Mouse (Mus musculus): ENCODE data around the gene Fut1. TPM values are rescaled to one million over a fixed set of nuclear protein-coding genes. Genes with fewer than 3 reads are reported as not detected.
A peak's percentile ranks its signal among the peaks of the same experiment; 100 is the strongest.

The Fut1 gene
- total RNA-seq, 2 experiments from 2014 or later = not detected

DNA sequence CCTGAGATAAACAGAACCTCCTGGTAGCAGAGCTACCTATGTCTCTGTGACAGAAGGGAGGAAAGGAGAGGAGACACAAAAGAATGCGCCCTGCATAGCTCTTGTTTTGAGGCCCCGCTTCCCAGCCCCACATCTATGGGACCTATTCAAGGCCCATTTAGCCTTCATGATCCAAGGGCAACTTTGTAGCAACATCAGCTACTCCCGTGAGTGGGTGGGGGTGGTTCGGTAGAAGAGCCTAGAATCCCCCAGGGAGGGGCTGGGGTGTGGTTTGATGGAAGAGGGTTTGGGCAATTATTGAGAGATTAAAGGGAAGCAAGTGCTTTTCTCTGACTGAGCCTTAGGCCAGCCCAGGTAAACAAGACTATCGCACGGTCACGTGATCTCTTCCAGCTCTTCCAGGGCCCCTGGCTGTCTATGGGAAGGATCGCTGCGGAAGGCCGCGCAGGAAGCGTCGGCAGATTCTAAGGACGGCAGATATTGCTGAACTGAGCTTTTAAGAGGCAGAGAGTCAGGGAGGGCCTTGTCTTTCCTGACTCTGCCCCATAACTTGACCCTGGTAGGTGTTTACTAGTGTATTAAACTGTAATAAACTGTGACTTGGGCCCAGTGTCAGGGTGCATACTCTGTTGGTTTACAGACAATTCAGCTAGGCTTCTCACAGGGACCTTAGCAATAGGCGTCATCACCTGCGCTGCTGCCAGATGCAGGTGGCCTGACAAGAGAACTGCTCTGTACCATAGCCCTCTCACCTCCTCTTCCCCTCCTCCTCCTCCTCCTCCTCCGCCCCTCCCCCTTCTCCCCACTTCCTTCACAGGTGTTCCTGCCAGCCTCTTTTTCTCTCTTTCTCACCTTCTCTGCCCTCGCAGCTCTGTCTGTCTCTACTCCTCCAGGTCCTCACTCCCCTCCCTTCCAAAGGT, 17.9 kb upstream of the Fut1 start:
- no peak for DNase-seq (ENCODE audit: low spot score in 2 of 2)

DNA sequence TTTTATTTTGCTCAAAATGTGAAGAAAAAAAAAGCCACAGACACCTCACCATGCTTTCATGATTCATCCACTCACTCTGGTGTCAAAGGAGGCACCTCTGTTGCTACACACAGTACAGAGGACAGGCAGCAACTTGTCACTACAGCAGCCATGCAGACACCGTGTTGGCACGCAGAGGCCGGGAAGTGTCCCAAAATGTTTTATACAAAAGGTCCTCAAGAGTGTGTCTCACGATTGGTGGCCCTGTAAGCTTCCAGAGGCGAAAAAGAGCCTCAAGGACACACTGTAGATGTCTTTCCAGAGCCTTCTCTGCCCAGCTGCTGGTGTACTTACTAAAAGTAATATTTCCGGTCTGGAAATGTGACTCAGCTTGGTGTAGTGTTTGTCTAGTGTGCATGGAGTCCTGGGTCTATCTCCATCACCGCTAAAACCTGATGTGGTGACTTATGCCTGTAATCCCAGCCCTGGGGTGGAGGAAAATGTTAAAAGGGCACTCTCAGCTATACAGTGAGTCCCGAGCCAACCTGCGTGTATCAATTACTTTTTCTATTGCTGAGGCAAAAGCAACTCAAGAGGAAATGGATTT, 11.3 kb upstream of the Fut1 start:
- no peak for DNase-seq (ENCODE audit: low spot score in 2 of 2)

DNA sequence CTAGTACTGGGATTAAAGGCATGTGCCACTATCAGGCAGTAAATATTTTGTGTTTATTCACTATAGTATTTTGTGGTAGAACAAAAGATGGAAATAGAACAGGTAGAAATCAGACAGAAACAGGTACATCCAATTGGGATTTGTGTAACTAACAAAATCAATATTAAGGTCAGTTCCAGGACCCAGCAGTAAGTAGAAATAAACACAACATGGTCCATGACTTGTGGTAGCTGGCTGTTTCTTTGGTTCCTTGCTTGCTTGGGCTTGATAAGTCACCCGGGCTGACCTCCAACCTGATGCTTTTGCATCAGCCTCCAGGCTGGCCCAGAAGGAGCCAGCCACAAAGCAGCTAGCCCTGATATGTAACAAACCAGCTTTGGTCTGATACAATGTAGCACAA, 7.6 kb upstream of the Fut1 start:
- DNase-seq (ENCODE audit: low spot score in 2 of 2) = no peak

DNA sequence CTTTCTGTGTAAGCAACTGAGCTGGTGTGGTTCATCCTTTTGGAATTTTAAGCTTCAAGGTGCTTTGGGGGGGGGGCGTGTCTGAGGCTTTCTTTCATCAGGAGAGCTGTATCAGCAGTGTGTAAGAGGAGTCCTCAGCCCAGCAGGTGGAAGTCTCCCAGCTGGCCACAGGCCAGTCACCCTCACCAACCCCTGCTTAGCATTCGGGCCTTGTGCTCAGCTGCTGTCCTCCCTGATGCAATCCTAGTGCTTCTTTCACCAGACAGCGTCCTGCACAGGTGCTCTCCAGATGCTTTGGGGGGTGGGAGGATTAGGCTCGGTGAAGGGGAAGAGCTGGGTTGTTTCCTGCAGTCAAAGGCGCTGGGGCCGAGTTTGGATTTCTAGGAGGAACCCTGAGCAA, 812 bp upstream of the Fut1 start:
- no peak for DNase-seq (ENCODE audit: low spot score in 2 of 2)

DNA sequence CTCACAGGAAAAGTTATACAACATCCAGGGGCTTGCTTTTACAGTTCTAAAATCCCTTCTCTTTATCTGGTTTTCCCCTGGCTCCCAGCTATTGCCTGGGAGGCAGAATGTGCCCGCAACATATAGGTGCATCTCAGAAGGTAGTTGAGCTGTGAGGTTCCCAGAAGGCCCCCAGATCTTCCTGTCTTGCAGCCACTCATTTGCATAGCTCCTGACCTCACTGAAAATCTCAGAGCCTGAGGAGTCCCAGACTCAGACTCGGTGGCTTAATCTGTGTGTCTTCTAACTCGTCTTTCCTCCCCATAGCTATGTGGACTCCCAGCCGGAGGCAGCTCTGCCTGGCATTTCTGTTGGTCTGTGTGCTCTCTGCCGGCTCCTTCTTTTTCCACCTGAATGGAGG, 1.2 kb downstream of the Fut1 start:
- no peak for DNase-seq (ENCODE audit: low spot score in 2 of 2)

DNA sequence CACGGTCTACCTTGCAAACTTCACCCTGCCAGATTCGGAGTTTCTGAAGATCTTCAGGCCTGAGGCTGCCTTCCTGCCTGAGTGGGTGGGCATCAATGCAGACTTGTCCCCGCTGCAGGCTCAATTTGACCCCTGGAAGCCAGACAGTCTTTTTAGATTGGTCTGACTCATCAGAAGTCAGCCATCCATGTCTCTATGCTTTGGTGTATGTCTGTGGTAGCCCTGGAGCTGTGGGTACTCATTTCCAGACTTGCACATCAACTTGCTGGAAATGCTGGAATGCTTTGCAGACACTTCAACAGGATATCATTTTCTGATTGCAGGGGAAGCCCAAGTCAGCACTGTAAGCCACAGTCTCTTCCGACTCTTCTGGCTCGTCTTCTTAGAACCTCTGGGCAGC, 2.5 kb downstream of the Fut1 start:
- DNase-seq (ENCODE audit: low spot score in 2 of 2) = no peak

DNA sequence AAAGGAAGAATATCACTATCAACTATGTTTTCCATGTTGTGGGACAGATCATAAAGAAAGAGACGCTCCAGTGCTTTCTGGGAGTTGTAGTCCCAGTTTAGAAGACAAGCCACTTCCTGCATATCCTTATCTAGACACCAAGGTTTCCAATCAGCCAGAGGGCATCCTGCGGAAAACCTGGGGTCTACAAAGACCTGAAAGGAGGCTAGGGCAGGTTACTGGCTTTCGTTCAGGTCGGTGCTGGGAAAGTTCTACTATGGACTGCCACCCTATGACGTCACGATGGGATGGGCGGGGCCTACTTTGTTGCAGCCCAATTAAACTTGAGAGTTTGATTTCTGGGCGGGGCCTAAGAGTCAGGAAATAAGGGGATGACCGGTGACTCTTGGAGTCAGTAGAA, 4.4 kb downstream of the Fut1 start, which contains the start of gene Izumo1:
TSS of gene Izumo1 (plus strand) at position 369 of the 400 bp plus-strand sequence.
- no peak for DNase-seq (ENCODE audit: low spot score in 2 of 2)

DNA sequence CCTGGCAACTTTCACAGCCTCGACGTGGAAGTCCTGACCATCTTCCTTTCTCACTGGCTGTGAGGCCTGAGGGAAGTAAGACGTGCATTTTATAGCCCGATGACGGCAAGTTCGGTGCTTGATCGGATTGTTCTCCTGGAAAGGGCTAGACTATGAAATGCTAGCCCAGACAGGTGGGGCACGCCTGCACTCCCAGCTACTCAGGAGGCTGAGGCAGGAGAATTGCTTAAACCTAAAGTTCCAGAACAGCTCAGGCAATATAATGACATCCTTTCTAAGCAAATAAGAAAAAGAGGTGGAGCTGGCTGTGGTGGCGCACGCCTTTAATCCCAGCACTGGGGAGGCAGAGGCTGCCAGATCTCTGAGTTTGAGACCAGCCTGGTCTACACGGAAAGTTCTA, 6.4 kb downstream of the Fut1 start:
- no peak for DNase-seq (ENCODE audit: low spot score in 2 of 2)

DNA sequence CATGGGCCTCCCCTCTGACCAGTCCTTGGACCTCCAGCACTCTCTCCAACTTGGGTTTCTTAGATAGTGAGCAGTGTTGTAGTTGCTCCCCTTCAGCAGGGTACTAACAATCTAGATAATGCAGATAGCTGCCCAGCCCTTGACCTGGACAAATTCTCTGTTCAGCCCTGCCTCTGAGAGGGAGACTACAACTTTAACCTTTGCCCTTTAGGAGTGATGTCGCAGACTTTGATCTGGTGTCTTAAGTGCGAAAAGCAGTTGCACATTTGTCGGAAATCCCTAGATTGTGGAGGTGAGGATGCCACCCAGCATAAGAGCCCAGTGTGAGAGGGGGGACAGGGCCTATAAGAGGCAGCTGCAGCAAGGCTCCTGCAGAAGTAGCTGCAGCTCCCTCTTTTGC, 7.6 kb downstream of the Fut1 start:
- no peak for DNase-seq (ENCODE audit: low spot score in 2 of 2)

DNA sequence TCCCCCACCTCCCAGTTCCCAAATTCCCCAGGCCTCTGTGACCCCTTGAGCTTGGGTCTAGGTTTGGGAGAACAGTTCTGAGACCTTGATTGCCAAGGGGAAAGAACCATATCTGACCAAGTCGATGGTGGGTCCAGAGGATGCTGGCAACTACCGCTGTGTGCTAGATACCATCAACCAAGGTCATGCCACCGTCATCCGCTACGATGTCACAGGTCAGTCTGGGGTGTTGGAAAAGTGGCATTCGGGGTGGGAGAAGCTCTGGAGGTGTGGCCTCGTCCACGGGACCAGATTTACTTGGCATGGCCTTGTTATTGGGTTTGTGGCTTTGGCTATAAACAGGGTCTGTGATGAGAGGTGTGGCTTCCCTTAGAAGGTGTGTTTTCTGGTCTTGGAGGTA, 8.4 kb downstream of the Fut1 start:
- no peak for DNase-seq (ENCODE audit: low spot score in 2 of 2)

DNA sequence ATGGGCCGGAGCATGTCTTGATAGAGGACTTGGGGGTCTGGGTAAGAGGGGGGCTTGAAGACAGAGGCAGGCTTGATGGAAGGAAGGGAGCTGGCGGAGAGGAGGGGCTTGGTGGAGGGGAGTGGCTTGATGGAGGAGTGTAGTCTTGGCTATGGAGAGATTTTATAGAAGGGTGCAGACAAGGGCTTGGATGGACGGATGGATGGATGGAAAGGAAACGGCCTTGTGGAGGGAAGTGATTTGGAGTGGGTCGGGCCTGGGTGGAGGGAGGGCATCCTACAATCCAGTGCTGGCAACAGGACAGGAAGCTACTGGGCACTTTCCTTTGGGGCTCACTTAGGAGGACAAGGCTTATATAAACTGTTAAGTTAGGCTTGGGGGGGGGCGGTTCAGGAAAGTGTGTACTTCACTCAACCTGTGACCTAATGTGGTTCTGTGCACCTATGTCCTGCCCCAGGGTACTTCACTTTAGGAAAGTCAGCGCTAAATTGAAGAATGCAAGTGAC, 9.5 kb downstream of the Fut1 start:
- DNase-seq (ENCODE audit: low spot score in 2 of 2) = no peak

DNA sequence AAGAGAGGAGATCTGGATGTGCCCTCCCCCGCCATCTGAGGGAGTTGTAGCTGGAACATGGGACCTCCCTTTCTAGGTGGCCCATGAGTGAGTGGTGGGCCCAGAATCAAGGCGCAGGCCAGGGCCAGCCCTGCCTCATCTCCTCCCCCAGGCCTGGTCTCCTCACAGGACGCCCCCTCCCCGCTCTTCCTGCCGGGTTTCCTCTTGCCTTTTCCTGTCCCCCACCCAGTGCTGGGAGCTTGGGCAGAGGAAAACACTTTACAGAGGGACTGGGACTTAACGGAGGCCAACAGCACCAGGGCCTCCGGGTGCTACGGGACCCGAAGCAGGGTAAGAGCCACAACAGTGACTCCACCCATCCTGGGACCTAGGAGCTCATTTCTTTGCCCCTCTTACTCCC, 10.2 kb downstream of the Fut1 start, which contains the start of gene Rasip1:
TSS of gene Rasip1 (plus strand) at position 228 of the 400 bp plus-strand sequence.
- no peak for DNase-seq (ENCODE audit: low spot score in 2 of 2)

DNA sequence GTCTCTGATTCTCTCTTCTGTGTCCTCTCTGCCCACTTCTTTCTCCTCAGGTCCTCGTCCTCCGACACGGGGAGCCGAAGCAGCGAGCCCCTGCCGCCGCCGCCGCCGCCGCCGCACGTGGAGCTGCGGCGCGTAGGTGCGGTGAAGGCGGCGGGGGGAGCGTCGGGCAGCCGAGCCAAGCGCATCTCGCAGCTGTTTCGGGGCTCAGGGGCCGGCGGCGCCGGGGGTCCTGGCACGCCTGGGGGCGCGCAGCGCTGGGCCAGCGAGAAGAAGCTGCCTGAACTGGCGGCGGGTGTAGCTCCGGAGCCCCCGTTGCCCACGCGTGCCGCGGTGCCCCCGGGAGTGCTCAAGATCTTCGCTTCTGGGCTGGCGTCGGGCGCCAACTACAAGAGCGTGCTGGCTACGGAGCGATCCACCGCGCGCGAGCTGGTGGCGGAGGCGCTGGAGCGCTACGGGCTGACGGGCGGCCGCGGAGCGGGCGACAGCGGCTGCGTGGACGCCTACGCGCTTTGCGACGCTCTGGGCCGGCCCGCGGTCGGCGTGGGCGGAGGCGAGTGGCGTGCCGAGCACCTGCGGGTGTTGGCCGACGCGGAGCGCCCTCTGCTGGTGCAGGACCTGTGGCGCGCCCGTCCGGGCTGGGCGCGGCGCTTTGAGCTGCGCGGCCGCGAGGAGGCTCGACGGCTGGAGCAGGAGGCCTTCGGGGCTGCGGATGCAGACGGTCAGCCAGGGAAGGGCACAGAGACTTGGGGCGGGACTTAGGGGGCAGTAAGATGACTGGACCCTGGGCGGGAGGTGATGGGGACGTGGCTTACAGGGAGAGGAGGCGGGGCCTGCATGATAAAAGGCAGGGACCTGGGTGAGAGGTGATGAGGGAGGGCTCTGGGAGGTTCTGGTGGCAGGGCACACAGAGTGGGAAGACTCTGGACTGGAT, 11.5 kb downstream of the Fut1 start:
- DNase-seq (ENCODE audit: low spot score in 2 of 2) = peak; percentile 84 to 87

DNA sequence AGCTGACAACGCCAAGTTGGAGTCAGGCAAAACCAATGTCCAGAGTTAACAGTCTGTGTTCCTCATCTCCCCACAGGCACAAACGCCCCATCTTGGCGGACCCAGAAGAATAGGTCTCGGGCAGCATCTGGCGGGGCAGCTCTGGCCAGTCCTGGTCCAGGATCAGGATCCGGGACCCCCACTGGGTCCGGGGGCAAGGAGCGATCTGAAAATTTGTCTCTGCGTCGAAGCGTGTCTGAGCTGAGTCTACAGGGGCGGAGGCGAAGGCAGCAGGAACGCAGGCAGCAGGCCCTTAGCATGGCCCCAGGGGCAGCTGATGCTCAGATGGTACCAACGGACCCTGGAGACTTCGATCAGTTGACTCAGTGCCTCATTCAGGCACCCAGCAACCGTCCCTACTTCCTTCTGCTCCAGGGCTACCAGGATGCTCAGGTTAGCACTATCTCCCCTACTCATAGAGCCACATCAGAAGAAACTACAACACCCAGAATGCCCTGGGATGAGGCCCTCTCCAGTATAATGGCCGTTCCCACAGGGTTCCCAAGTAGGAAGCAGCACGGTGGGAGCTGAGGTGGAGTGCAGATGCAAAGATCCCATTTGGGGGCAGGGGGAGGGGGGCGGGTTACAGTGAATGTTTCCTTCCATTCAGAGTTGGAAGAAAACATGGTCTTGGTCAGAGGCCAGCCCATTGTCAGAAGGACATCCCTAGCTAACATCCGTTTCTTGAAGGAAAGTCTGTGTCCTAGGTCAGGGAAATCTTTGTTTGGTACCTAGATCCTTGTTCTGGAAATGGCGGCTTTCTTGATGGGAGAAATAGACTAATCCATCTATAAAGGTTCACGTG, 13.2 kb downstream of the Fut1 start:
- DNase-seq (ENCODE audit: low spot score in 2 of 2) = no peak

DNA sequence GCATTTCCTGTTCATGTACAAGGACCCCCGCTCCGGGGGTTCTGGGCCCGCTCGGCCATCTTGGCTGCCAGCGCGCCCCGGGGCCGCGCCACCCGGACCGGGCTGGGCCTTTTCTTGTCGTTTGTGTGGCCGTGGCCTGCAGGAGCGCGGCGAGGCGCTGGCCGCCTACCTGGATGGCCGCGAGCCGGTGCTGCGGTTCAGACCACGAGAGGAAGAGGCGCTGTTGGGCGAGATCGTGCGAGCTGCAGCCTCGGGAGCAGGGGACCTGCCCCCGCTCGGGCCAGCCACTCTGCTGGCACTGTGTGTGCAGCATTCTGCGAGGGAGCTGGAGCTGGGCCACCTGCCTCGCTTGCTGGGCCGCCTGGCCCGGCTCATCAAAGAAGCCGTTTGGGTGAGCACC, 15.4 kb downstream of the Fut1 start:
- DNase-seq (ENCODE audit: low spot score in 2 of 2) = peak in 1 of 2 experiments; percentile 60

DNA sequence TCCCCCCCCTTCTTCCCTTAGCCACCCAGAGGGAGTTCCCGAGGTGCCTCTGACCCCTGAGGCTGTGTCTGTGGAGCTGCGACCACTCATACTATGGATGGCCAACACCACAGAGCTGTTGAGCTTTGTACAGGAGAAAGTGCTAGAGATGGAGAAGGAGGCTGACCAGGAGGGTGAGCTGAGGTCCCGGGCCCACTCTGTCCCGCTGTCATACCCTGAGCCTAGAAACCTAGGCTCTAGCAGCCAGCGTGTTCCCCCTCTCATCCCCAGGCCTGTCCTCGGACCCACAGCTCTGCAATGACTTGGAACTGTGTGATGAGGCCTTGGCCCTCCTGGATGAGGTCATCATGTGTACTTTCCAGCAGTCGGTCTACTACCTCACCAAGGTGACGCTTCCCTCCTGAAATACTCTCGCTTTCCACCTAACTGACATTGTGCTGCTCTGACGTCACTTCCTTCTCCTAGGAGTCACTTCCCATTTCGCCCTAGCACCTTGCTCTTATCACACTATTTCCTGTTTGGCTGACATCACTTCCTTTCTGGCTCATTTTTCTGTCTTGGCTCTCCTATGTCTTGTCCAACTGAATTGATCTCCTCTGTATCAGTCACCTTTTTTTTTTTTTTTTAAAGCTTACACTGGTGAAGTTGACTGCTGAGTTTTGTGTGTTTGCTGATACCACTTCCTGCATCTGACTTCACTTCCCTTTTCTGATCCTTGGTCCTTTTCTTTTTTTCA, 18.0 kb downstream of the Fut1 start:
- no peak for DNase-seq (ENCODE audit: low spot score in 2 of 2)

DNA sequence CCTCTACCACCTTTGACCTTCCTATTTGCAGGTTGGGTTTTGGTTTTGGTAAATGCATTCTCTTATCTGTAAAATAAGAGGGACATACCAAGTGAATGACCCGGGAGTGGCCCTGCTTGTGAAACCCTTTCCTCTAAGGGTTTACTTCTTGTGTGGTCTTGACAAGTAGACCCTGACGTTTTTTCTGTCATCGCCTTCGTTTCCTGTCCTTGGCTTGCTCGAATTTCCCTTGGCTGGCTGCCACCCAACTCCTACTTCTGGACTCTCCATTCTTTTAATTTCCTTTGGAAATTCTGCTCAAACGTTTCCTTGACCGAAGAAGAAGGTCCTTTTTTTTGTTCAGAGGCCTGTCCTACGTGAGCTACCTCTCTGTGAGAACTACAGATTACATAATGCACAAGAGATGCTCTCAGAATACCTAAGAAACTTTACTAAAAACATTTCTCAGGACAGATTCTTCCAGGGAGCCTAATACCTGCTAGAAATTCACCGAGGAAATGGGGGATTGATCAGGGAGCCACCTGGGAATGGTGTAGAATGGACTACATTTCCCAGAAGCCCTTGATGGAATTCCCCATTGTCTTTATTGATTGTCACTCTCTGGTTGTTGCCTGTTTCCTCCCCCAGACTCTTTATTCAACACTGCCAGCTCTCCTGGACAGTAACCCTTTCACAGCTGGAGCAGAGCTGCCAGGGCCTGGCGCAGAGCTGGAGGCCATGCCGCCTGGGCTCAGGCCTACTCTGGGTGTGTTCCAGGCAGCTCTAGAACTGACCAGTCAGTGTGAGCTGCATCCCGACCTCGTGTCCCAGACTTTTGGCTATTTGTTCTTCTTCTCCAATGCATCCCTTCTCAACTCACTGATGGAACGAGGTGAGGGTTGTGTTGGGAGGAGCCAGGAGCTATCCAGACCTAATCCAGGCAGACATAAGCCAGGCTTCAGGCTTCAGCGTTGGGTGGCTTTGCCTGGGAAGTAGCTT, 18.9 kb downstream of the Fut1 start:
- no peak for DNase-seq (ENCODE audit: low spot score in 2 of 2)

DNA sequence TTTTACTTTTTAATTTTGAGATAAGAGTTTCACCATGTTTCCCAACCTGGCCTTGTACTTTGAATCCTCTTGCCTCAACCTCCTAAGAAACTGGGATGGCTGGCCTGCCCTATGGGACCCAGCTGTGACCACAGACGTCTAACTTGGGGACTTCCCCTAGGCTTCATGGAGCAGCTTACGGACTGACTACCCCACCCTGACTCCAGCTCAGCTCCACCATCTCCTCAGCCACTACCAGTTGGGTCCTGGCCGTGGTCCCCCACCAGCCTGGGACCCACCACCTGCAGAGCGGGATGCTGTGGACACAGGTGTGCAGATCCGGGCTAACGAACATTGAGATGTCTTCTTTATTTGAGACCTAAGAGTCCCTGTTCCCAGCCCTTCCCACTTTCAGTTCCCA, 20.6 kb downstream of the Fut1 start:
- DNase-seq (ENCODE audit: low spot score in 2 of 2) = no peak
